Mouse (Mus musculus) lung, postnatal 36 days (tissue): ENCODE measurements around the gene Glce.
A peak's percentile ranks its signal among the peaks of the same experiment; 100 is the strongest.

Experiments used
- DNase-seq: peaks from one replicate; pipeline ENCODE4 v3.0.0; 2022; ENCODE audit warnings: mixed read lengths

Gene Glce

GRCm38 (mm10) chr9:62023879-62024278 lies 98.6 kb downstream of the Glce start:
- no peak for DNase-seq

GRCm38 (mm10) chr9:62022961-62023680 lies 99.3 kb downstream of the Glce start:
- no peak for DNase-seq

- no peak for DNase-seq
Measured at GRCm38 (mm10) chr9:62021583-62022120, 100.8 kb downstream of the Glce start.

- no peak for DNase-seq
Measured at GRCm38 (mm10) chr9:62020259-62020658, 102.2 kb downstream of the Glce start.

- peak; percentile 28 for DNase-seq
Measured at GRCm38 (mm10) chr9:62018229-62019093, 104.0 kb downstream of the Glce start.

GRCm38 (mm10) chr9:62017329-62017728 lies 105.1 kb downstream of the Glce start:
- DNase-seq, result no peak

GRCm38 (mm10) chr9:62015504-62015903 lies 107.0 kb downstream of the Glce start:
- DNase-seq, result no peak

GRCm38 (mm10) chr9:62013316-62014097 lies 108.9 kb downstream of the Glce start:
- peak; percentile 27 for DNase-seq

GRCm38 (mm10) chr9:62008360-62008759 lies 114.1 kb downstream of the Glce start:
- no peak for DNase-seq
